Mouse (Mus musculus) mouse embryonic stem cell (cell line): Measurements from ENCODE around the gene Car11.

ENCODE experiments used
- in situ Hi-C, 2 experiments: fragments of 300-500 bp; cut with MboI; formaldehyde crosslinking; loops; 1 replicate in 1 of 2; 3 replicates in 1 of 2; pipeline ENCODE4 v1.14.3; 2019 to 2020; ENCODE audit warnings: low sequenced_read_pairs in 2 of 2, low pct_unique_long_range_greater_than_20kb in 1 of 2, mixed read lengths in 1 of 2; ENCODE audit not compliant: unreplicated experiment in 1 of 2

Gene Car11

GRCm38 (mm10) chr7:45742338-45742737, 42.7 kb downstream of the Car11 start:
- in situ Hi-C loops: no loop called here

GRCm38 (mm10) chr7:45744387-45744786, 44.7 kb downstream of the Car11 start:
- in situ Hi-C loops: no loop called here

DNA sequence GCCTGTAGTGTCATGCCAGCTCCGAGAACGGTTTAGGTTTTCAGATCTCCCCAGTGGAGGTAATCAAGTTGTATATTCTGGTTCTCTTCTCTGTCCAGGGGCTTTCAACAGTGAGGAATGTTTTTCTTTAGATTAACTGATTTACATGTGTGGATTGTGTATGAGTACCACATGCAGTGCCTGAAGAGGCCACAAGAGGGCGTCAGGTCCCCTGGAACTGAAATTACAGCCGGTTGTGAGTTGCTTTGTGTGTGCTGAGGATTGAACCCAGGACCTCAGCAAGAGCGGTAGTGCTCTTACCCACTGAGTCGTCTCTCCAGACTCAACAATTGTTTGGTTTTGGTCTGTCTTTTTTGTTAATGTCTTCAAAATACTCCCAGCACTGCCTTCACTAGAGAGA, 46.9 kb downstream of the Car11 start:
- in situ Hi-C loops: no loop called here

- in situ Hi-C loops: no loop called here
Measured at GRCm38 (mm10) chr7:45747450-45747849, 47.8 kb downstream of the Car11 start.

- in situ Hi-C loops: no loop called here
Measured at GRCm38 (mm10) chr7:45748110-45748509, 48.5 kb downstream of the Car11 start.

DNA sequence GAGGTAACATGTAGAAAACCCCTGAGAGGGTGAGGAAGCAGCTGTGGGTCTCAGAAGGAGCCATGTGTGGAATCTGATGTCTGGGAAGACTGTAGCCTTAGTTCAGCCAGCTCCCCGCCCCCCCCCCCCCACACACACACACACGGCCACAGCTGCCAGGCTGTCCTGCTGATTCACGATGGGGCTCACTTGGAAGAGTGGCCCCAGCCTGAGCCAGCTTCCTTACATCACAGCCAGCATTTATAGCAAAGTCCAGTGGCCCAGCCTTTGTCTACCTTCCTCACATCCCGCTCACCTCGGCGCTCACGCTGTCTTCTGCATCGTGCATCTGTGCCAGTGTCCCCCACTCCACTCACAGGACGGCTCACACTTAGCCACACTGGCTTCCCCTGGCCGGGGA, 49.8 kb downstream of the Car11 start:
- in situ Hi-C loops: no loop called here

DNA sequence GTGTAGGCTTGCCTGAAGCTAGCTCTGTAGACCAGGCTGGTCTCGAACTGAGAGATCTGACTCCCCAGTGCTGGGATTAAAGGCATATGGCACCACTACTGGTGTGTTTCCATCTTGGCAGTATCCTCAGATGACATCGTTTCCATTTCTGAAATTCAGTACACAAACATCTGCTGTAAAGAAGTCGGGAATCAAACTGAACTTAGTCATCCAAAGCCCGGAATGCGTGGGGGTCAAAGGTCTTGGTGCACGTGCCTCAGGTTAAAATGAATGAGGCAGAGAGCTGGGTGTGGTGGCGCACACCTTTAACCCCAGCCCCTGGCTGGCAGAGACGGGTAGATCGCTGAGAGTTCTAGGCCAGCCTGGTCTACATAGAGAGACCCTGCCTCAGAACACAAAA, 50.5 kb downstream of the Car11 start:
- in situ Hi-C loops: no loop called here
